Mouse (Mus musculus) E14TG2a.4 (cell line): ENCODE data around the gene Pax5.

ENCODE experiments used
- H3K27me3 ChIP-seq: 2 replicates; pipeline ENCODE4 v1.6.1; 2014; ENCODE audit warnings: low read length, control low read depth; ENCODE audit not compliant: insufficient read depth
- H3K36me3 ChIP-seq: 2 replicates; pipeline ENCODE4 v1.6.1; 2014; ENCODE audit warnings: low read length, control low read depth; ENCODE audit not compliant: insufficient read depth
- H3K4me1 ChIP-seq: replicated peaks from 2 replicates; pipeline ENCODE4 v1.6.1; 2014; ENCODE audit warnings: low read depth, low read length, control low read depth
- H3K4me3 ChIP-seq: replicated peaks from 2 replicates; pipeline ENCODE4 v1.5.1; 2014; ENCODE audit warnings: mild to moderate bottlenecking, low read length
- H3K9me3 ChIP-seq: 2 replicates; pipeline ENCODE4 v1.6.1; 2014; ENCODE audit warnings: low read length, control low read depth
- CTCF ChIP-seq: conservative IDR thresholded peaks from 2 replicates; pipeline ENCODE4 v1.5.1; 2014; ENCODE audit warnings: low read length
- NANOG ChIP-seq: IDR thresholded peaks from 2 replicates; pipeline ENCODE4 v1.6.1; 2014; ENCODE audit warnings: borderline replicate concordance, low read length, mixed read lengths
- POU5F1 ChIP-seq: IDR thresholded peaks from 2 replicates; pipeline ENCODE4 v1.6.1; 2014; ENCODE audit warnings: low read length, borderline replicate concordance

Pax5 gene

DNA sequence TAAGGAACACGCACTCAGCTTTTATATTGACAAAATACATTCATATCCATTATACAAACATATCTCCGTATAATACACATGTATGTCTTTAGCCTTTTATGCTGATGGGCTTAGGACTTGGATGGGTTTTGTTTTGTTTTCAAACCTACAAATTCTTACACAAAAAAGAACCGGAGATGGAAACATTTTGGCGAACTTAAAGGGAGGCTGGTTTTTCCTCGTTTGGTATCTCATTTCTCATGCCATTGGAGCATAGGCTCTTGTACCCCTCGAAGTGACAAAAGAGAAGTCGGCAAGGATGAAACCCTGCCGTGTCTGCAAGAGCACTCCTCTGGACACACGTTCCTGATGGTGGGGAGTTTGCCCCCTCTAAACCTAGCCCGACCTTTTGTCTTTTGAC lies 6.1 kb upstream of the Pax5 start:
- Histone ChIP-seq H3K27me3 (peaks cover 90% of the 10 kb centered on the region), H3K4me3 (no peak overlapping the region), H3K9me3 (no peaks in the 10 kb centered on the region), H3K4me1 (peaks cover 32% of the 10 kb centered on the region), H3K36me3 (no peaks in the 10 kb centered on the region)
- TF ChIP-seq POU5F1 (no peak), CTCF (no peak), NANOG (no peak)

DNA sequence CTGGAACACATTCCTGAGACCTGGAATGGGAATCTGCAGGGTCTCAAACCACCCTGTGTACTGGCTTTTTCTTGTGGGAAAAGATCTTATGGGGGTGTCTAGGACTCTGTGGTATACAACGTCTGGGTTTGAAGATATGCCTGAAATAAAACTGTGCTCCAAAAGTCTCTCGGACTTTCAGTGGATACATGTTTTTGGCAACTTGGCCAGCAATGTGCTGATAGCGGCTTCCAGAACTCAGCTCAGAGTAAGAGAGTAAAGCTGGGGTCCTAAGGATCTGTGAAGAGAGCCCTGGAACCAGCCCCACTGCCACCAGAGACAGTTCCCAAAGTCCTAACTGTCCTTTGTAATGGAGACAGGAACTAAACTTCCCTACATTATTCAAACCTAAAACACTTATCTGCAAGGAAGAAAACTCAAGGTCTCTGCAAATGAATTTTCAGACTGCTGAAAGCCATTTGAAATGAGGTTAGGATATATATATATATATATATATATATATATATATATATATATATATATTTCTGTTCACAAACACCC lies 5.4 kb upstream of the Pax5 start:
- H3K4me3 ChIP-seq = no peak overlapping the region
- no peaks in the 10 kb centered on the region for H3K9me3 ChIP-seq
- peaks cover 92% of the 10 kb centered on the region for H3K27me3 ChIP-seq
- no peaks in the 10 kb centered on the region for H3K36me3 ChIP-seq
- H3K4me1 ChIP-seq = peaks cover 38% of the 10 kb centered on the region
- no peak for TF ChIP-seq POU5F1
- no peak for TF ChIP-seq CTCF
- no peak for TF ChIP-seq NANOG

DNA sequence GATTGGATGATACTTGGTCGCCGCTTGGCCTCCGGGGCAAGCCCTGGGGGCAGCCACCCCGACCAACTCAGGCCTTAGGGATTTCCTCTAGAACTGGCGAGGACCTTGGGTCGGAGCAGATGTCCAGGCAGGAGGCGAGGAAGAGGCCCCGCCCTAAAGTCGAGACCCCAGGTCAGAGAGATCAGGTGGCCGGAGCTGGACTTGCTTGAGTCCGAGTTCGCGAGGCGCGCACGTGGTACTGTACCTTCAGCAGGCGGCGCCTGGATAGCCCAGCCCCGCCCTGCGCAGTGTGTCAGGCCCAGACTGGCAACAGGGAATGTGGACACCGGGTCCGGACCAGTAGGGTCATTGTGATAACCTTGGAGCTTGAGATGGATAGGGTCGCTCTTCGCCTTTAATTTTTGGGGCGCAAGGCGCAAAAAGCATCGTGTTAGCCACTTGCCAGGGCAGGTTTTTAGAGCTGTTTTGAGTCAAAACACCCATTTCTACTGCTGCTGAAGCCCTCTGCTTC lies 3.9 kb upstream of the Pax5 start:
- Histone ChIP-seq H3K9me3 (no peaks in the 10 kb centered on the region), H3K4me1 (peaks cover 38% of the 10 kb centered on the region), H3K27me3 (peaks cover 91% of the 10 kb centered on the region), H3K36me3 (no peaks in the 10 kb centered on the region), H3K4me3 (peak overlapping the region; percentile 55)
- TF ChIP-seq POU5F1 (no peak), NANOG (no peak)

DNA sequence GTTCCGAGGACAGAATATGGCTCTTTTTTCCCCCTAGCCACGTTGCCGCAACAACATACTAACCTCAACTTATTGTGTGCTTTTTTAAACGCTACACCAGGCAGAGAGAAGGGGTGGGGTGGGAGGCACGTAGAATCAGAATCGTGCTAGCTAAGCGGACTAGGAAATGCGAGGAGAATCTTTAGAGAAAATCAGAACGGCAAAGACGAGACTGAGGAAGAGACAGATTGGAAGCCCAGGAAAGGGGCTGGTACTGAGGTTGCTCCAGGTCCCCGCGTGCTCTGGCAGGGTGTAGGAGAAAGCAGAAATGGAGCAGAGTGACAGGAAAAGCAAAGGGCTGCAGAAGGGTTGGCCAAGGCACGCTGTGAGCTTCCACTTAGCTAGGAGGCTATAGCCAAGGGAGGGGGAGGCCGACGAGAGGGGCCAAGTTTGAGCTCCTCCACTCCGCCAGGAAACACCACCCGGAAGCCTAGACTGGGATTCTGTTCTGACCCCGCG lies 3.3 kb upstream of the Pax5 start:
- Histone ChIP-seq H3K9me3 (no peaks in the 10 kb centered on the region), H3K4me1 (peaks cover 38% of the 10 kb centered on the region), H3K4me3 (peak overlapping the region; percentile 55), H3K27me3 (peaks cover 92% of the 10 kb centered on the region), H3K36me3 (no peaks in the 10 kb centered on the region)
- TF ChIP-seq POU5F1 = no peak

DNA sequence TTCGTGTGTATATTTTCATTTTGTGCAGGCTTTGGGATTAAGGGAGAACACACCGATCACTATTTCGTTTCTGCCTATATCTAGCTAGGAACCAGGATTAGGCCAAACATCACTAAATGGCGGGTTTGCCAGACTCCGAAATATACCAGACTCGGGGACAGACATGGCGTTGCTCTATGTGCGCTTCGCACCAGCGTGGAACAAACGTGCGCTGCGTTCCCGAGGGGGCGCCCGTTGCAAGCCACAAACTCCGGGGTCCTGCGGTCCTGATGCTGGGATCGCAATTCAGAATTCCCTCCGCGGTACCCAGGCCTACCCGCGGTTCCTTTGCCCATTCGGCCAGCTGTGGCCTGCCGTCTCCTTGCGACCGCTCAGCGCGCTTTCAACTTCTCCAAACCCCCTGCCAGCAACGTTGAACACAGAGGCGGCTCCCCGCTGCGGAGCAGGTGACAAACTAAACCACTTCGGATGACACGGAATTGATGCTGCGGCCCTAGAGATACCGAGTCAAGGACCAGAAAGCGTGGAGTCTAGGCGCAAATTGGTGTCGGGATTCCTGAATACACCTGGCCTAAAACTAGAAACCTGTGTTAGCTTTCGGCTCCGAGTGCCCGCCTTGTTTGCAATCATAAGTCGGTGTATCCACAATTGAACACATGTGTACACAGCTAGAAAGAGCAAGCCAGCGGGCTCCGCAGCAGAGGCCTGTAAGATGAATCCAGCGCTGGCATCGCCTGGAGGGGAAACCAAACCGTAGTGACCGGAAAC lies 2.7 kb upstream of the Pax5 start:
- H3K27me3 ChIP-seq = peaks cover 92% of the 10 kb centered on the region
- H3K4me3 ChIP-seq = peak overlapping the region; percentile 55
- no peaks in the 10 kb centered on the region for H3K9me3 ChIP-seq
- no peaks in the 10 kb centered on the region for H3K36me3 ChIP-seq
- no peak for TF ChIP-seq POU5F1
- TF ChIP-seq CTCF = no peak
- TF ChIP-seq NANOG = no peak
- peaks cover 40% of the 10 kb centered on the region for H3K4me1 ChIP-seq

DNA sequence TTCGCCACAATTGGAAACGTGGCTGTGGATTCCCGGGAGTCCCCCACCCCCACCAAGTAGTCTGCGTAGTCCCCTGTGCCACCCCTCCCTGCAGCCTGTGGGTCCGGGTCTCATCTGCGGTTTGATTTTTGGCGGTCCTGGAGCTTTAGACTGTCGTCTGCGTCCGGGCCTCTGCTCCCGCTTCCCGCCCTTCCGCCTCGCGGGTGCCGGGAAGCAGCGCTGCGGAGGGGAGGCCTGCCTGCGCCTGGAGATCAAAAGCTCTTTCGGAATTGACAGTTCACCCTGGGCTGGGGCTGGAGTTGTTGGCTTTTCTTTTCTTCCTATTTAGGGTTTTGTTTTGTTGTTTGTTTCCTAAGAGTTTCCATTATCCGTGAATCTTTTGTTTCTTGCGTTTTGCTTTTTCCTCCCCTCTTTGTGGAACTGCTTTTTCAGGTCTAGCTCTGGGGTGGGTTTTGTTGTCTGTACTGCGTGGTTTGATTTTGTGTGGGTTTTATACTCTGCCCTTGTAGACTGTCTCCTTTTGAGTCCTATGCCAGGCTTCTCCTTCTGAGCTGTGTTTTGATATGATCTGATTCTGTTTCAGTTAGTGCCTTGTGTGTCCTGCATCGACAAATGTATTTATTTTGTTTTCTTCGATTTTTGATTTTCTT lies 1.9 kb upstream of the Pax5 start:
- Histone ChIP-seq H3K27me3 (peaks cover 92% of the 10 kb centered on the region), H3K4me1 (peaks cover 40% of the 10 kb centered on the region)

DNA sequence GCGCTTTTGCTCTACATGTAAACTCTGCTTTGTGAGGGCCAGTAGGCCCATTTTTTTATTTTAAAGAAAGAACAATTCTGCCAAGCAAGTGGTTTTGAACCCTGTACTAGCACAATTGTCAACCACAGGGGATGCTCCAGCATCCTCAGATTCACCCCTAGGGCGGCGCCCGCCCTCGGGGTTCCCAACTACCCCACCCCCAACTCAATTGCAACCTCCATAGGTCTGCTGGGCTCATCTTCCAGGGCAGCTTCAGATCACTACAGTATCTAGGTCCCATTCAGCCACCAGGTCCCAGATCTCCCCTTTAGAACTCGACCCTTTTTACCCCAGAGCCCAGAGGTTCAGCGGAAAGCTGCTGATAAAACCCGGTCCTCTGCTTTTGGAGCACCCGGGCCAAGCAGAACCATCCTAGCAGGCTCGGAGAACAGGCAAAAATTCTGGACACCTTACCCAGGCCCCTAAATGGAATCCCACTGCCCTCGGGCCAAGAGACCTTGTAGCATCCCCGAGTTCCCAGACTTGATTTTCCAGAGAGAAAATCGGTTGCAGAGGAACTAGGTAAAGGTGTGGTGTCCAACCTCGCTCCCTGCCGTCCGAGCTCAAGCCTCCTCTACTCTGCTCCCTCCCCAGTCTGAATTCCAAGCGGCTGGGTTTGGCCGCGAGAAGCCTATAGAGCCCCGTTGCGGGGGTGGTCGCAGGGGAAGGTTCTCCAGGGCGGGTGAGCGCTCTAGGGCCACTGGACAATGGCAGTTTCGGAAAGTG lies 1.0 kb upstream of the Pax5 start:
- TF ChIP-seq CTCF = 0 out of 2 replicates have a peak, but pooled peaks have one; percentile 6
- TF ChIP-seq NANOG = no peak
- H3K36me3 ChIP-seq = no peaks in the 10 kb centered on the region

More for the DNA sequence above, 1.9 kb upstream of the Pax5 start:
- no peaks in the 10 kb centered on the region for H3K9me3 ChIP-seq
- TF ChIP-seq CTCF = no peak
- no peak for TF ChIP-seq NANOG
- TF ChIP-seq POU5F1 = no peak
- peak overlapping the region; percentile 64 for H3K4me3 ChIP-seq
- no peaks in the 10 kb centered on the region for H3K36me3 ChIP-seq

DNA sequence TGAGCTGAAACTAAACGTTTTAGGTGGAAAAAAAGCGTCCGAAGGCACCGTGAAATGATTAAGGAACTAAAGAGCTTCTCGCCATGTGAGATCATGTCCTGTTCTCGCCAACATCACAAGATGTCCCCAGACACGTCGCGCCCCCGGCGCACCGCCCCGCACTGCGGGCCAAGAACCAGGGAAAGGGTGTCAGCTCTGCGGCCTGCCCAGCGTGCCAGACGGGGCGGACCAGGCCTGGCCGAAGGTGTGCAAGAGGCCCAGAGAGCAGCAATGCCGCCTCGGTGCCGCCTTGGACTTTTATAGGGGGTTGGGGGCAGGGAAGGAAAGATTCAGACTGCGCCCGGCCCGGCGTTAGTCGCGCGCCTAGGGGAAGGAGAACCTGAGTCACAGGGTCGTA lies 412 bp upstream of the Pax5 start:
- no peak for TF ChIP-seq NANOG
- no peak for TF ChIP-seq POU5F1
- TF ChIP-seq CTCF = no peak
- H3K36me3 ChIP-seq = no peaks in the 10 kb centered on the region
- no peaks in the 10 kb centered on the region for H3K9me3 ChIP-seq
- H3K27me3 ChIP-seq = peaks cover 97% of the 10 kb centered on the region
- peak overlapping the region; percentile 64 for H3K4me3 ChIP-seq
- peaks cover 40% of the 10 kb centered on the region for H3K4me1 ChIP-seq

More for the DNA sequence above, 1.0 kb upstream of the Pax5 start:
- Histone ChIP-seq H3K4me1 (peaks cover 40% of the 10 kb centered on the region), H3K27me3 (peaks cover 92% of the 10 kb centered on the region), H3K9me3 (no peaks in the 10 kb centered on the region), H3K4me3 (peak overlapping the region; percentile 64)
